Mouse (Mus musculus) forebrain, embryonic 14.5 days (tissue): ENCODE measurements at regions not wholly inside any gene's neighbourhood (a gene's known extent, or its start where the extent isn't known, plus 50 kb on each side); places are given as distances from the start of the nearest gene placed in this dataset.

Experiments used
- ATAC-seq: fragments of 200-750 bp; cut with Nextera tagmentation; 2 replicates; pipeline ENCODE4 v1.8.0; 2017; ENCODE audit warnings: mild to moderate bottlenecking, moderate library complexity
- DNase-seq: peaks from one replicate; pipeline ENCODE4 v3.0.0-alpha.2; 2015; ENCODE audit warnings: low spot score
- H3K27ac ChIP-seq: fragments of 300-500 bp; sonication (generic); 2 replicates; pipeline ENCODE4 v1.5.1; 2014; ENCODE audit warnings: low read depth, mild to moderate bottlenecking, control low read depth, low read length, moderate library complexity
- H3K27me3 ChIP-seq: fragments of 300-500 bp; sonication (generic); replicated peaks from 2 replicates; pipeline ENCODE4 v1.6.1; 2014; ENCODE audit warnings: low read length, control low read depth, mixed read lengths; ENCODE audit not compliant: control insufficient read depth, insufficient read depth
- H3K36me3 ChIP-seq: fragments of 300-500 bp; sonication (generic); 2 replicates; pipeline ENCODE4 v1.6.1; 2014; ENCODE audit warnings: low read length, control low read depth; ENCODE audit not compliant: control insufficient read depth, insufficient read depth
- H3K4me1 ChIP-seq: fragments of 300-500 bp; sonication (generic); 2 replicates; pipeline ENCODE4 v1.6.1; 2014; ENCODE audit warnings: antibody characterized with exemption, low read length, control low read depth; ENCODE audit not compliant: control insufficient read depth, insufficient read depth
- H3K4me2 ChIP-seq: fragments of 300-500 bp; sonication (generic); 2 replicates; pipeline ENCODE4 v1.6.1; 2014; ENCODE audit warnings: mild to moderate bottlenecking, control low read depth, low read length
- H3K4me3 ChIP-seq: fragments of 300-500 bp; sonication (generic); 2 replicates; pipeline ENCODE4 v1.5.1; 2014; ENCODE audit warnings: low read depth, low read length, control low read depth
- H3K9ac ChIP-seq: fragments of 300-500 bp; sonication (generic); 2 replicates; pipeline ENCODE4 v1.6.1; 2014; ENCODE audit warnings: mild to moderate bottlenecking, low read length, control low read depth, moderate library complexity
- H3K9me3 ChIP-seq: fragments of 300-500 bp; sonication (generic); replicated peaks from 2 replicates; pipeline ENCODE4 v1.6.1; 2016; ENCODE audit warnings: low read length, control low read depth, mixed read lengths; ENCODE audit not compliant: control insufficient read depth
- WGBS: fragments of 180-500 bp; shearing (Covaris S2); extraction: QIAGEN DNeasy Blood & Tissue Kit; methylation state at CpG from one replicate; pipeline ENCODE4 v1.1.7; 2014; 5-methylcytosine and 5-hydroxymethylcytosine counted together

DNA sequence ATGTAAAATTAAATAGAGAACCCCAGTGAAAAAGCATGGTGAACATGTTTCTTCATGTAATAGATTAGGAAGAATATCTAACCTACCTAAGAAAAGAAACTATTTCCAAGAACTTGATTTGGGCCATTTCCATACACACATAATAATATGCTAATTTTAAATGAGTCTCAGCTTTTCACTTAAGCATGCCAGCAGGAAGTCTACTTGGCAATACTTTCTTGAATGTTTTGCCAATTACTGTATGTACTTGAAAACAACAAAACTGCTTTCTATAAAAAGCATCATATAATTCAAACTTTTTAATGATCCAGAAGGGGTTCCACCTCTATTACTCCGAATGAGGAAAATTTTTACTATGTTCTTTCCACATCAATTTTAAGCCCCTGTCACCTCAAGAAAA lies 1036.9 kb downstream of the Pcdh17 start:
- WGBS, result 77% methylated on average over 1 of the region's 1 CpGs
- H3K27me3 ChIP-seq, result no peaks in the 10 kb centered on the region
- no peaks in the 10 kb centered on the region for H3K9me3 ChIP-seq
- H3K4me2 ChIP-seq, result no peak overlapping the region
- no peak overlapping the region for H3K9ac ChIP-seq
- no peaks in the 10 kb centered on the region for H3K4me1 ChIP-seq
- no peak overlapping the region for H3K27ac ChIP-seq
- H3K36me3 ChIP-seq, result no peaks in the 10 kb centered on the region
- DNase-seq, result peak; percentile 61
- no peak; the same call in 1 of the 2 replicates for ATAC-seq
- H3K4me3 ChIP-seq, result no peak overlapping the region

DNA sequence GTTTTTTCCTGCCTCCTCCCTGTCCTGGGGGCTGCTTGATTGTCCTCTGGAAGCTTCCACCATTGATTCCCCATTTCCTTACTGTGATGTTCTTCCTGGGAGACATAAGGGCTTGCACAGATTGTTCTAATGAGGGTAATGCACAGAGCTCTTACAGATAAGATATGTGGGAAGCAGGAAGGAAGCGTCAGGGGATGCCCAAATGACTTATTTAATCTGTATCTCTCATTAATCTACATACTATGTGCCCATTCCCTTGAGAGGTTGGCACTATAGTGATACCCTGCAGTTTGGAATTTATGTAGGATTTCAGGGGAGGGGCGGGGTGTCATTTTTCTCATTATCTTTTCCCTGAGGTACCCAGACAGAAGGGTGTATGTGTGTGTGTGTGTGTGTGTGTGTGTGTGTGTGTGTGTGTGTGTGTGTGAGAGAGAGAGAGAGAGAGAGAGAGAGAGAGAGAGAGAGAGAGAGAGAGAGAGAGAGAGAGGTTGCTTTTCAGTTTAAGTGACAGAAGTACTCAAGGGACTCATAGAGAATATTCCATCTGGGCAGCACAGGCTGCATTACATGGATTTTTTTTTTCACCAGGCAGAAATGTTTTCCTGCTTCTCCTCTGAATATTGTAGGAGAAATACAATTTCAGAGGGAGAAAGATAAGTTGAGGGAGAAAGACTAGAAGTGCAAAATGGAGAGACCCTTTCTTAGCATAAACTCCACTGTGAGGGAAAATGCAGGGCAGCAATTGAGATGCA lies 1064.2 kb downstream of the Pcdh17 start:
- Histone ChIP-seq H3K27me3 (no peaks in the 10 kb centered on the region), H3K4me3 (no peak overlapping the region), H3K9ac (no peak overlapping the region), H3K9me3 (no peaks in the 10 kb centered on the region), H3K4me2 (no peak overlapping the region), H3K4me1 (no peaks in the 10 kb centered on the region; the same call in 1 of the 2 replicates), H3K27ac (no peak overlapping the region), H3K36me3 (no peaks in the 10 kb centered on the region)
- 62% methylated on average over 2 of the region's 2 CpGs for WGBS
- ATAC-seq (0 out of 2 replicates have a peak, but pooled peaks have one; percentile 6), DNase-seq (peak; percentile 32)

DNA sequence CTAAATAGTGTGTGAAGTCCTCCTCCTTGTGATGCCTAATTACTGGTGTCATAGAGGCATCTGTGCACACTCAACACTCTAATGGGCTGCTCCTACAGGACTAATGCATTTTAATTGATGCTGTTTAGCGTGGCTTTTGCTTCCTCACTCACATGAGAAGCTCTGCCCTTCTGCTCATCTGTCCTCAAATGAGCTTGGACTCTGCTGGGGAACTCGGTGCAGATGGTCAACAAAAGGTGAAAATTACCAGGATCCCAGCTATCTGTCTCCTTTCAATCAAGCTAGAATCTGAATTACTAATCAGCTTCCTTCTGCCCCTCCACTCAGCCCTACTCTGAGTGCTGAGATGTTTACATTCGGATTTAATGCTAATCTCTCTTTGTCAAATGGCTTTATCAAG lies 1065.2 kb downstream of the Pcdh17 start:
- peak; percentile 85 for DNase-seq
- no peak overlapping the region for H3K4me3 ChIP-seq

More for the DNA sequence above, 1065.2 kb downstream of the Pcdh17 start:
- Histone ChIP-seq H3K27me3 (no peaks in the 10 kb centered on the region), H3K9me3 (no peaks in the 10 kb centered on the region), H3K4me1 (no peaks in the 10 kb centered on the region; the same call in 1 of the 2 replicates), H3K9ac (no peak overlapping the region), H3K27ac (no peak overlapping the region), H3K4me2 (no peak overlapping the region), H3K36me3 (no peaks in the 10 kb centered on the region)
- ATAC-seq, result peak; percentile 94
- 7% methylated on average over 3 of the region's 3 CpGs for WGBS
